Mouse (Mus musculus) fibroblast of lung, adult 2 months (primary cell): ENCODE results near the gene Ms4a5.
"Not testable (repeated sequence)": the region's sequence is repeated elsewhere in the genome, so short reads cannot be mapped to it uniquely, and the experiment has no call there.

Experiments used
- DNase-seq: peaks from one replicate; pipeline ENCODE4 v3.0.0-alpha.2; 2011; ENCODE audit warnings: low read depth

The Ms4a5 gene

DNA sequence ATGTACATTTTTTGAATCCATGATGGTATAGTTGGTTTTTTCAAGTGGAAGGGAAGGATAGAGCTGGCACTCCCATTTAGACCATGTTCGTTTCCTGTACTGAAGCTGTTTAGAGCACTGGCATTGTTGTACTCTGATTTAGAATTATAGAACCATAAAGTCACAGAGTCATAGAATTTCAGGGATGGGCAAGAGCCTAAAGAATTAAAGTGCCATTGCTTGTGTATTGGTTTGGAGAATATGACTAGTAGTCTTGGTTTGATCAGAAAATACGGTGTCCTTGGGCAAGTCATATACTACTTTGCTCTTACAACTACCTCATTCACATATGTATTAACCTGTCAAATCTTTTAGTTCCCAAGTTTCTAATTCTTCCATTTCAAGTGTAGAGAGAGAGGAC, at the start of gene Ms4a5:
Ms4a5 (minus strand) TSS at position 101 of the 400 bp plus-strand sequence.
- no peak for DNase-seq

DNA sequence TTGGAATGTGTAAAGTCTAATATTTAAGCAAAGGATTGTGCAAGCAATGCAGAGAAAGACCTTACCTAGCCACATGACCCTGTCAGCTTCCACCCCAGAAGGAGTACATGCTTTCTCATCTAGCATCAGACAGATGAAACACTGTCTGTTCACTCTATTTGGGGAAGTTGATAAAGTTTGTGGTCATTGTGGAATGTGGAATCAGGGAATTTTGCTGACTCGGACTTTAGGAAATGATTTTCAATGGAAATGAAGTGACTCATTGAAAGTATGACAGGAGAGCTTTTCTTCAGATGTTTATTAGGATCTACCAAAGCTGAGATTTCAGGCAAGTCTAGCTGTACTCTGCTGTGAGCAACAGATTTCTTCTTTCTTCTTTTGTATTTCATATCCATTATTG, 37.5 kb upstream of the Ms4a5 start:
- no peak for DNase-seq

DNA sequence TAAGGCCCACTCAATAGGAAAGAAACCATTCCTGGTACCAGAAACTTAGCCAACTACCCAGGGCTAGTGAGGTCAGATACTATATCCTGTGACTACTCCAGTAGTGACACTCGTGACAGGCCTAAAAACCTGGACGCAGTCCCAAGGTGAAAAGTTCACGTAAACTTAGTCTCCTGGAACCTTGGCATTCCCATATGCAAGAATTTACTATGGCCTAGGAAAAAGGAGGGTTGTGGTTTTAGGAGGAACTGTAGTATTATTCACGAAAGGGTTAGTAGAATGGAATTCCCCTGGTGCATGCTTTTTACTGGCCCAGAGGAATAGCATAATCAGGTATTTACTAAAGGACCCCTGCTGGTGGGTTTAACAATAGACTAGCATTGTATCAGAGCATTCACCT, 33.1 kb upstream of the Ms4a5 start:
- no peak for DNase-seq

DNA sequence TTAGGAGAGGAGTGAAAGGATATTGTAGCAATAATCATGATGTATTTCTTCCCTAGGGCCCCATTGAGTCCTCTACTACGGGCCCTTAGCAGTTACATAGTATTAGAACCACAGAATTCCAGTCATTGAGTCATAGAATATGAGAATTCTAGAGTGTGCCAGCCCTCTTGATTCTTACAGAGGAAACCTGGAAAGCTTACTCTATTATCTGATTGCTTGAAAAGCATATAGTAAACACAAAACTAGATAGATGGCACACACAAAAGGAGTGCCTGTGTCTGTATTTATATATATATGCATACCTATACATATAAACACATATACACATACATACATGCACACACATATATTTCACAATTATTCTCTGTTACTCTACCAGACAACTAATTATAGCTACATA, 30.7 kb upstream of the Ms4a5 start, which contains the start of gene Ms4a14:
Ms4a14 (minus strand) TSS at position 101 of the 400 bp plus-strand sequence.
- DNase-seq = no peak

DNA sequence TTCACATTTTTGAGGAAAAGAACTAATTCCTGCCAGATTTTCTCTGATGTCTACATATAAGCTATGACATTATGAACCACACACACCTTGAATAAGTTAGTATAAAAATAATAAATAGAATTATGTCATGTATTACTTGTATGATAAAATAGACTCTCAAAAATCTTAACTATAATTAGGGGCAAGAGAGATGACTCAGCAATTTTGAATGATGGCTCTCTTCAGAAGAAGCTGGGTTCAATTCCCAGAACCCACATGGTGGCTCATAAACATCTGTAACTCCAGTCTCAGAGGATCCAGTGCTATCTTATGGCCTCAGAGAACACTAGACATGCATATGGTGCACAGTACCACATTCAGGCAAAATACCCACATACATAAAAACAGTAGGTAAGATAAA, 25.2 kb upstream of the Ms4a5 start:
- DNase-seq = no peak

DNA sequence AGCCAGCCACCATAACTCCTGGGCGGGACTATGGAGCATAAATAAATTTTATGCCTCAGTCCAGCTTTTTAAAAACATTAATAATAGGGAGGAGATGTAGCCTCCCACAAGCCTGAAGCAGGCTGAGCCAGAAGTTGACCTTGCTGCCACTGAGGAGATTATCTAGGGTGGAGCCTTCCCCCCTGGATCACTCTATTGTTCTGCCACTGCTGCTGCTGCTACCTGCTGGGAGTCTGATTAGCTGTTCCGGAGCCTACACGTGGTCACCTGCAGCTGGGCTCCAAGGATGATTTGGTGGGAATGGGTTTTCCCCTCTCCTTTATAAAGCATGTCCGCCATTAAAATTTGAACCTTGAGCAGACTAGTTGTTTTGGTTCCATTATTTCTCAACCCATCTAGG, 15.9 kb upstream of the Ms4a5 start:
- not testable (repeated sequence) for DNase-seq

DNA sequence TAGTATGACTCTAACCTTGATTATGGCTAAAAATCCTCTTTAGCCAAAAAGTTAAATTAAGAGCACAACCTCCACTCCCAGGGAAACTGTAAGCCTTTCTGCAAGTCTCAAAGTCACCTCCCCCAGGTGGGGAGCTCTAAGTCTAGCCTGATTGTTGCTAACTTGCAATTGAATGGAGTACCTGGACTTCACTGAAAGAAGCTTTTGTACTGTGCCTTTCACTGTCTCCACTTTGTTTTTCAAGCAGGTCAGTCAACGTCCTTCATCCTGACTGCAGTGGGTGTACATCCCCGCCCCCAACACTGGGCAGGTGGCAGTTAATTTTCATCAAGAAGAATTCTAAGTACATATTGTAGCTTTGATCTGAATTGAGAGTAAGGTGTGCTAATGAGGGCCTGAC, 15.3 kb upstream of the Ms4a5 start:
- DNase-seq = no peak

DNA sequence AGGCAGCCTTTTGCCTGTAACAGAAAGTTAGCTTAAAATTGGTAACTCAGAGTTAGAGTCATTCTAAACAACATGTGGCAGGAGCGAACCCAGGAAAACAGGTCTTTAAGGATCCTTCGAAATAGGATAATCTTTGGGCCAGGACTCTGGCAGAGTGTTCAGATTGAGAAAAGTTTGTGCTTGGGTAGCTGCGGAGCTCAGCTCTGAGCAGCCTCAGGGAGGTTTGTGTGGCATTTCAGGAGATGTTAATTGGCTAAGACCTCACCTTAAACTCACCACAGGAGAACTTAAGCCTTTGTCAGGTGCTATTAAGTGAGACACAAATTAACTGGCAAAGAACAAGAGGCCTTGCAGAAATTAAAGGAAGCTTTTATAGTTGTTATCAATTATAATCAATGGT, 9.9 kb upstream of the Ms4a5 start:
- not testable (repeated sequence) for DNase-seq

DNA sequence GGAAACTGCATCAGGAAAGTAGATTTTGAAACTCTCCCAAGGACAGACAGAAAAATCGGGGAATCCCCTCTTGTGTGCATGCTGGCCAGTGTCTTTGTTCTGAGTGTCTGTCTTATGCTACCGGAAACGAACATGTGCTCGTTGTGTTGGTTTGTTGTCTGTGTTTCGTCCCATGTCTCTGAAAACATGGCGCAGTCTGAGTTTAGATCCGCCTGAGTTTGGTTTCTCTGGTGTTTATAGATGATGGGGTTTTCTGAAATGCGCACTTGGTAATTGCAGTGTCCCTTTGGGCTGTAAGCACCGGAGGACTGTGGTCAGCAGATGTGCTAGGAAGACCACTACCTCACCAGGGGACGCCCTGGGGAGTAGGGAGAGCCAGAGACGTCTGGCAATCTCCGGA, 9.3 kb upstream of the Ms4a5 start:
- no peak for DNase-seq

DNA sequence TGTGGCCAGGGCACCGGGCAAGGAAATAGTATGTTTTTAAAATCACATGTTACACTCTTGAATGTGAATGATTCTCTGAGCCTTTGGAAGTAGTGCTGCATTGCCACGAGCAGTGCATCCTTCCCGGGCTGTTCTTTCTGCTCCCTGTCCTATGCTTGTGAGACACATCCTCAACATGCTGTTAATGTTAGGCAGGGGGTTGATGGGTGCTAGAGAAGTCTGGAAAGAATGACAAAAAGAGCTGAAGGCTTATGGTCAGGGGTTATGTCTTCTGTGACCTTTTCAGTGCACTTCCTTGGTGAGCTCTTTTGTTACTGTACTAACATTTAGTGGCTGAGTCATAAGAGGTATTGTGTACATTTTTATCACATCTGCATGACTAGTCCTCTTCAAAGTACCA, 3.5 kb downstream of the Ms4a5 start:
- DNase-seq = no peak

DNA sequence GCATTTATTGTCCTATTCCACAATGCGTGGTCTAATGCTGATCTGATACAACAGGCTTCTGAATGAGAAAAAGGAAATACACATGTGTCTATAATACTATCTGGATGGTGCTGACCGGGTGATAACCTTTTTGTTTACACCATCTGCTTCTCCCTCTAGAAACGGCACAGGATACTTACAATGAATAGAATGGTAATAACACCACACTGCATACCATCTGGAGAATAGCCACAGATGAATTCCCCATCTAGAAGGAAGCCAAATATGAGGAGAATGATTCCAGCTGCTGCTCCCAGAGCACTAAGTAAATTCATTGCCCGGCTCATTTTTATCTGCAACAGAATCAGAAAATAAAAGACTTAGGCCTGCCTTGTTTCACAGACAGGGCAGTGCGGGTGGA, 7.2 kb downstream of the Ms4a5 start:
- no peak for DNase-seq

DNA sequence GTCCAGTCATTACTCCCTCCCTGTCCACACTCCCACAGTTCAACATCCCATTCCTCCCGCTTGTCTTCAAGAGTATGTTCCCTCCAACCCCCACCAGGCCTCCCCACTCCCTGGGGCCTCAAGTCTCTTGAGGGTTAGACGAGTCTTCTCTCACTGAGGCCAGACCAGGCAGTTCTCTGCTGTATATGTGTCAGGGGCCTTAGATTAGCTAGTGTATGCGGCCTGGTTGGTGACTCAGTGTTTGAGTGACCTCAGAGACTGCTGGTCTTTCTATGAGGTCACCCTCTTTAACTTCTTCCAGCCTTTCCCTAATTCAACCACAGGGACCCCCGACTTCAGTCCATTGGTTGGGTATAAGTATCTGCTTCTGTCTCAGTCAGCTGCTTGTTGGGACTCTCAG, 16.7 kb downstream of the Ms4a5 start:
- no peak for DNase-seq

DNA sequence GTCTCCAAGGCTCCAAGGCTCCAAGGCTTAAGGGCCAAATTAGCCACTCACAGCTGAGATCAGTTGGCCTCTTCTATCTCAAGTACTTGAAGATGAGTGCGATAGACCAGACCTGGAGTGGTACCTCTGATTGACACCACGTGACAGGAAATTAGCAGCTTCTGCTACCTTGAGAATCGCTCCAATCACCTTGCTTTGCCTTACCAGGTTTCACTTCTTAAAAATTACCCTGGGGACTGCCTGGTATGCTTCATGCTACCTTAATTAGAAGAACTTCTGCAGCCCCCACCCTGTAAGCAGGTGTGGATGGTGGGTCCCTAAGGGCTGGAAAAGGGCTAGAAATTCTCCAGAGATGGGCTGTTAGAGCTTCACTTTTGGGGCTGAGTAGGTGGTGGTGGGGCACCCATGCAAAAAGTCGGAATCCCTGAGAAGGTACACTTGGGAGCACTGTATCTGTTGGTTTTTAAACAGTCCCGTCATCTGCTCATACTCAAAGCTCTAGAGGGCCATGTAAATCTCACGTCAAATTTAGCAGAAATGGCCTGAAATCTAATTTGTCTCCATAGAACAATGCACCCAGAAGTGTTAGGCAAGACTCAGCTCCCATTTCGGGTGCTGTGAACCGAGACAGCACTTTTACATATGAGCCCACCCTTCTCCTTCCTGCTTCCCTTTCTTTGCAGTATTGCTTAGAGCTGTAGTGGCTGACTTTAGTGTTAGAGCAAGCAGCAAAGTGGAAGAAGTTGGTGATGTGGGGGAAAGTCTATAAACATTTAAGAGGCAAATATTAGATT, 17.4 kb downstream of the Ms4a5 start, which contains the start of gene Ms4a1:
Ms4a1 (minus strand) TSS at position 190 of the 794 bp plus-strand sequence.
- DNase-seq = no peak

DNA sequence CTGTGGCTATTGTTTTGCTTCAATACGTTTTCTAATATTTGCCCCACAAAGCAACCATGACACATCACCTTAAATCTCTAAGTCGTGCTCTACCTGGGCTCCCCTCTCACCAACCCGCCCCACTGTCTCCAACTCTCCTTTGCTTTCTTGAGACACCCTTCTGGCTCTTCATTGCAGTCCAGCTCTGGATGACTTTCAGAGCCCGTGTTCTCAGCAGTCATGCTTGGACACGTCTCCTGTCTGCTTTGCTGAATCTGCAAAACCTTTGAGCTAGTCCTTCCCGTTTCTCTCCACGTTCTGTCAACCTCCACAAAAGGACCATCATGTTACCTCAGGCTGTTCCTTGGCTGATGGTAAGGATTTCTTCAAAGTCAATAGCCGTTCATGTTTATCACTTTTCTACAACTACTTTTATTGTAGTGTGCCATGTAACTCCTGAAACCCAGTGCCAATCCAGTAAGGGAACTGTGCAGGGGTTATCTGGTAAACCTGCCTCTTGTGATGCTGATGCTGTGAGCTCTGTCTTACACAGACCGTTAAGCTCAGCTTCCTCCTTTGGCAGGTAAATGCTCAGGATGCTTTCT, 19.0 kb downstream of the Ms4a5 start:
- no peak for DNase-seq

DNA sequence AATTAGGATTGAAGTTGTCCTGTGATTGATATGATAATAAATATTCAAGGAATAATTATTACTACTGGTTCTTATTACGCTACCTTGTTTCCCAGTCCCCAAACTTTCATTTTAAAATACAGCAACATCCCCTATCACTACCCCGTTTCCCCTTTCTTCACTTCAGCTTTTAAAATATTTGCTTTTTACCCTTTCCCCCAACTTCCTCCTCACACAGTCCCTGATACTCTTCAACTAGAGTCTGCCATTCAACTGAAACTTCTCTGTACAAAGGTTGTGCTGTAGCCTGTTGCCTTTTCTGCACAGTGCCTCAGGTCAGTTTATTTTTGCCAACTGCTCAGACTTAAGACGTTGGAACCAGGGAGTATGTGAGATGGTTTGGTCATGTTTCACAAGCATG, 20.1 kb downstream of the Ms4a5 start:
- no peak for DNase-seq

DNA sequence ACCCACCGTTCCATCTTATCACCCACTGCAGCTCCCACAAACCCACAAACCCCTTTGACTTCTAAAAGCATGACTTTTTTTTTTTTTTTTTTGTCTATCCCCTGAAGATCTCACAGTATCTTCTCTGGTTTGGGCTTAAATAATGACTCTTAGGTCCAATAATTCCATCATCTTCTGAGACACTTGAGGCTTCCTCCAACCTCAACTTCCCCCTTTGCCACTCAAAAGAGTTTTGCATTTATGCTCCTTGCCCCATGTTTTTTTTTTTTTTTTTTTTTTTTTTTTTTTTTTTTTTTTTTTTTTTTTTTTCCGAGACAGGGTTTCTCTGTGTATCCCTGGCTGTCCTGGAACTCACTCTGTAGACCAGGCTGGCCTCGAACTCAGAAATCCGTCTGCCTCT, 20.7 kb downstream of the Ms4a5 start:
- not testable (repeated sequence) for DNase-seq

DNA sequence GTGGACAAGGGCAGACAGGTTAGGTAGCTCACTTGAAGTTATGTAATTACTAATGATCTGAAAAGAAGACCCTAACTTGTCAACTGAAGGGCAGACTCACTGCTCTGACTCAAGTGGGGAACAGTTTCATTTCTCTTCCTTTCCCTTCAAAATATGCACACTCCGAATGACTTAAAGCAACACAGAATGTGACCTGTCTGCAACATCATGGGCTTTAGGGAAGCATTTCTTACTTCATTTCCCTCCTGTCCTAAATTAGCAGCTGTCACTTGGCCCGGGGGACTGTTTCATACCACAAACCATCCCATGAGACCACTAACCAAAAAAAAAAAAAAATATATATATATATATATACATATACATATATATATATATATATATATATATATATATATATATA, 22.2 kb downstream of the Ms4a5 start:
- no peak for DNase-seq

DNA sequence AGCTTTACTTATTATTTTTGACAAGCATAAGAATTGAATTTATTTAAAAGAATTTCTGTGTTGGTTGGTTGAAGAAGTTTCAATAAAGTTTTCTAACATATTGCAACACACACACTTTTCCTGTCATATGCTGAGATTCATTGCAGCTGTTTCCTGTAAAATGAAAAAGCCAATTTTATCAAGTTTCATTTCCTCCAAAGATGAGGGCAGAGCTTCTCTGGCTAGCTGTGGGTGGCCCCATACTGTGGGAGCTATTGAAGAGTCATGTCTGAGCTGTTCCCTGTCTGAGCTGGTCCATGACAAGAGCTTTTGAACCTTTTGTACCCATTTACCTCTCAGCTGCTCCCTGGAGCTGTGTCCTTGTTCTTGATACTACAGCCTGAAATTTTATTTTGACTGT, 39.4 kb downstream of the Ms4a5 start:
- DNase-seq = no peak

DNA sequence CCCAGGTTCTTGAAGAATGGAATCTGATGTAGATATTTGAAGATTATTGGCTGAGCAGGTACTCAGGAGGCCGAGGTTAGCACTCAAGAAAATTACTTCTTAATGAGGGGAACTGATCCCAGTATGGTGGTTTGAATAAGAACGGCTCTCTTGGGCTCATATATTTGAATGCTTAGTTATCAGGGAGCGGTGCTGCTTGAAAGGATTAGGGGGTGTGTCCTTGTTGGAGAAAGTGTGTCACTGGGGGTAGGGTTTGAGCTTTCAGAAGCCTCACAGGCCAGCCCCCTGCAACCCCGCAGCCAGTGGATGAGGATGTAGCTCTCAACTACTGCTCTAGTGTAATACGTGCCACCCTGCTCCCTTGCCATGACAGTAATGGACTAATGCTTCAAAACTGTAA, 41.1 kb downstream of the Ms4a5 start:
- DNase-seq = no peak

DNA sequence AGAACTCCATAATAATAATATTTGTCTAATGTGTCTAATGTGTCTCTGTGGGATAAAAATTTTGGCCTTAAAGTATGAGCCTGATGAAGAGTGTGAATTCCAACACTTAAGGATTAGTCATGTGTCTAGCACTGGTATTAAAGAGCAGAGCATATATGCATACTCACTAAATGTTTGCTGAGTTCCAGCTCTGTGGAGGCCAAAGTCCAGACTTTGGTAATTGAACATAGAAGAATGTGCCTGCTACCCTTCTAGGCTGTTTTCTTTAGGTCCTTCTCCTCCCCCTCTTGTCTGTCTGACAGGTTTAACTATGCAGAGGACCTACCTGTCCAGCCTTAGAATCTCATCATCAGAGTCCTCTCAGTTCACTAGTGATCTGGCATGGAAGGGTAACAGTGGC, 47.9 kb downstream of the Ms4a5 start:
- DNase-seq = no peak

DNA sequence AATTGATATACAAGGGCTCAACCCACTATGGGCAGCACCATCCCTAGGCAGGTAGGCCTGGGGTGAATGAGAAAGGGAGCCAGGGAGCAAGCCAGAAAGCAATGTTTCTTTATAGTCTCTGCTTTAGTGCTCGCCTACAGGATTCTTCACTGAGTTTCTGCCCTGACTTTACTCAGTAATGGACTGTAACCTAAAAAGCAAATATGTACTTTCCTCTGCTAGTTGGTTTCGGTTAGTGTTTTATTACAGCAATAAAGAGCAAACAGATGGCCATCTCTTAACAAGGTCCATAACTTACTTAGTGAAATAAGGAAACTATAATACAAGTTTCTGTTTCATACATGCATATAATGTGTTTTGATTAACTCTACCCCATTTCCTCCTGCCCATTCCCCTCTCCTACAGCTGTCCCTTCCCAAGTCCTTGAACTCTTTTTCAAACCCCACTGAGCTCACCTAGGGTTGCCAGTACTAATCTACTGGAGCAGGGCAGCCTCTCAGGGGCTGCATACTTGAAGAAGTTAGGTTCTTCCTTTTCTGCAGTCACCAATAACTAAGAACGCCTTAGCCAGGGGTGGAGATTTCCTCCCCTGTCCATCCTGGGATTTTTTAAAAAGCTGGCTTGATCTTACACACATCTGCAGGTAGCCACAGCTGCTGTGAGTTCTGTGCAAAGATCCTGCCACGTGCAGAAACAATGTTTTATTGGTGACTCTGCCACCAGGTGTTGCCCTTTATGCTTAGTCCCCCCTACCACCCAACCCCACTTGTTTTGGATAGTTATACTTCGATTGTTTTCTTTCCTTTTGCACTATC, 48.5 kb downstream of the Ms4a5 start:
- DNase-seq = no peak

DNA sequence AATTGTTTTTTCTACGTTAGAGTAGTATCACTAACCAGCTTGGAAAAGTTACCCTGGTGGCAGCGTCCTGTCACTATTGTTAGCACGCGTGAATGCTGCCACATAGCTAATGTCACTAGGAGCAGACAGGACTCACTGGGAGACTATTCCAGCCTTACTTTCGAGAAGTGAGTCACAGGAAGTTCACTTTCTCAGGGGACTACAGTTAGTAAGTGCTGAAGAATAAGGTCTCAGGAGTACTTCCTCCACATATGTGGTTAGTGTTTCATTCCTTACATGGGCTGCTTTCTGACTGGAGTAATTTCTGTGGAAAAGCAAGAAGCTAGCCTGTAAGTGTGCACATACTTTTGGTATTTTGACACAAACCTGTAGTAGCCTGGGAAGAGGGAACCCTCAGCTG, 49.4 kb downstream of the Ms4a5 start:
- no peak for DNase-seq

DNA sequence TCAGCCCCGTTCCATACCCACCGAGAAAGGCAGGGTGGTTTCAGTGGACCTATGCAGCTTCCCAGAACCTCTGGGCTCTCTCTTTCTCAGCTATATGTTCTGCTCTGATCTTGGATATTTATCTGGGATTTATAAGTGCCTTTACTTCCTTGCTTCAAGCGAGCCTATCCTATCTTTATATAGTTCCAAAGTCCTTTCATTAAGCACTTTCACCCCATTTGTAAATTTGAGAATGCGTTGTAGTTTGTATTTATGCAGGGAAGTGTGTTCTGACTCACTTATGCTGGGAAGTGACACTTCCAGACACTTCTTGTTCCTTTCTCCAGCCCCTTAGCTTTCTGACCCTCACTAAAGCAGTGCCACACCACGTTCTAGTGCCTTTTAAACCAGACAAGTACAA, 51.3 kb downstream of the Ms4a5 start, which contains the start of gene Ms4a12:
Ms4a12 (minus strand) TSS at position 101 of the 400 bp plus-strand sequence.
- DNase-seq = no peak
